34 mouse cellular contexts compared by ENCODE assay signal in the genomic region with DNA sequence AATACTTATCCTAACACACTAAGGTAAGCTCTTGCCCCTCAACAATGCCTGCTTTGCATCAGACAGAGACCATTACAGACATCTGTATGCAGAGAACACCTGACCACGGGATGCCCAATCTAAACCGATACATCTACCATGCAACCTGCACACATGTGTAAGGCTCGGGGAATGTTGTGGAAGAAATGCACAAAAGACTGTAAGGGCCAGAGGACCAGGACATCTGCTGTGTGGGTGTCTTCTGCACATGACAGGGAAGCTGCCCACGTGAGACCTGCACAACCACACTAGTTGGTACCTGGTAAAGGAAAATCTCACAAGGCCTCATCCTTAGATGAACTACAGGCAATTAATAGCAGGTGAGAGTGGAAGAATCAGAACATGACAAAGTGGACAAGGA. TPM values are rescaled to one million over a fixed set of nuclear protein-coding genes. Genes with fewer than 3 reads are reported as not detected.
DNase-seq lines count a peak whose midpoint lies in the region; ATAC-seq and TF ChIP-seq lines count a peak whose summit lies in the region.
"Had no signal": no experiment of that assay in that cellular context is flagged by ENCODE, and none has a peak within 500 bp of the region (broad histone marks: within the 10 kb centered on the region; RNA-seq: fewer than 3 reads in every experiment).

No protein-coding gene starts in this region.

- H3K4me3 ChIP-seq in liver, embryonic 12.5 days = no peak overlapping the region
- H3K4me3 ChIP-seq in liver, embryonic 14.5 days (ENCODE audit: insufficient read depth in 1 of 2, low read depth in 2 of 2, low read length in 2 of 2) = no peak overlapping the region
- no peak overlapping the region for H3K4me3 ChIP-seq in hindbrain, postnatal 0 days (ENCODE audit: low read length)
- H3K4me3 ChIP-seq: embryonic facial prominence, embryonic 12.5 days; embryonic facial prominence, embryonic 15.5 days; gastrocnemius, adult 2 months; heart, adult 2 months; hindbrain, embryonic 10.5 days; hindbrain, embryonic 13.5 days had no signal

- 72% methylated on average over 4 of the region's 4 CpGs for WGBS in liver, embryonic 12.5 days (ENCODE audit: insufficient replicate concordance)
- WGBS in liver, embryonic 14.5 days (ENCODE audit: insufficient replicate concordance) = 71% methylated on average over 4 of the region's 4 CpGs
- 73% methylated on average over 4 of the region's 4 CpGs for WGBS in hindbrain, postnatal 0 days

- ATAC-seq in liver, embryonic 12.5 days = no peak
- no peak for ATAC-seq in liver, embryonic 14.5 days (ENCODE audit: insufficient read depth)
- ATAC-seq in hindbrain, postnatal 0 days = no peak
- ATAC-seq: CD4-positive, CD25-positive, alpha-beta regulatory T cell, adult 4 months; forebrain, embryonic 14.5 days; forebrain, postnatal 0 days; hindbrain, embryonic 16.5 days; inflammation-experienced regulatory T-cells, adult 6 months had no signal

- no peak for TF ChIP-seq EP300 in liver, embryonic 14.5 days (IDR thresholded peaks at IDR 0.05; ENCODE audit: low read depth)

- peak; percentile 3 for DNase-seq in layer of hippocampus, adult 11-12 months (ENCODE audit: low spot score)
- DNase-seq in layer of hippocampus, adult 9-10 months (ENCODE audit: low spot score) = no peak
- no peak for DNase-seq in liver
- no peak for DNase-seq in liver, embryonic 14.5 days (ENCODE audit: low read depth in 3 of 3, low spot score in 3 of 3)
- no peak for DNase-seq in cerebellum, adult 9-11 months
- DNase-seq in hindbrain, postnatal 0 days (ENCODE audit: low spot score) = no peak
- DNase-seq: adrenal gland, adult 2 months; adrenal gland, postnatal 25 days; cerebellum, adult 18-20 months; cerebellum, adult 9-10 months; cerebellum, postnatal 25 days; forebrain, postnatal 0 days; gastrocnemius, adult 2 months; gastrocnemius, postnatal 14 days; heart, adult 2 months had no signal

- H3K27ac ChIP-seq in liver, embryonic 12.5 days = 0 out of 2 replicates have a peak overlapping the region, but pooled peaks have one; percentile 49
- H3K27ac ChIP-seq in liver, embryonic 14.5 days = no peak overlapping the region
- H3K27ac ChIP-seq in hindbrain, postnatal 0 days = no peak overlapping the region
- H3K27ac ChIP-seq: embryonic facial prominence, embryonic 12.5 days; embryonic facial prominence, embryonic 15.5 days; gastrocnemius, adult 2 months; heart, adult 2 months; hindbrain, embryonic 10.5 days; hindbrain, embryonic 13.5 days had no signal

- TF ChIP-seq CTCF in liver, embryonic 14.5 days (IDR thresholded peaks at IDR 0.05; ENCODE audit: low read depth) = no peak
- no peak for TF ChIP-seq CTCF in hindbrain, postnatal 0 days (IDR thresholded peaks at IDR 0.05; ENCODE audit: low read depth)

- peaks cover 59% of the 10 kb centered on the region for H3K4me1 ChIP-seq in liver, embryonic 12.5 days
- H3K4me1 ChIP-seq in liver, embryonic 14.5 days (replicated peaks; ENCODE audit: control insufficient read depth in 2 of 2, insufficient read depth in 2 of 2, low read length in 1 of 2) = peaks cover 28 to 41% of the 10 kb centered on the region in 2 experiments
- peaks cover 12% of the 10 kb centered on the region for H3K4me1 ChIP-seq in hindbrain, postnatal 0 days (ENCODE audit: insufficient read depth, low read length)

- H3K4me2 ChIP-seq in liver, embryonic 12.5 days = peak overlapping the region; percentile 49
- peak overlapping the region; percentile 32; the same call in 1 of the 2 replicates for H3K4me2 ChIP-seq in liver, embryonic 14.5 days (ENCODE audit: low read depth)
- H3K4me2 ChIP-seq in hindbrain, postnatal 0 days (ENCODE audit: low read depth, low read length) = no peak overlapping the region
- H3K4me2 ChIP-seq: embryonic facial prominence, embryonic 12.5 days; embryonic facial prominence, embryonic 15.5 days; heart, embryonic 11.5 days; hindbrain, embryonic 13.5 days had no signal

- no peaks in the 10 kb centered on the region for H3K9me3 ChIP-seq in liver, embryonic 12.5 days (replicated peaks)
- no peaks in the 10 kb centered on the region for H3K9me3 ChIP-seq in liver, embryonic 14.5 days (ENCODE audit: control insufficient read depth, low read length)
- H3K9me3 ChIP-seq in hindbrain, postnatal 0 days (ENCODE audit: low read length) = no peaks in the 10 kb centered on the region
- H3K9me3 ChIP-seq: embryonic facial prominence, embryonic 12.5 days; embryonic facial prominence, embryonic 15.5 days; hindbrain, embryonic 10.5 days; hindbrain, embryonic 13.5 days had no signal

- H3K9ac ChIP-seq in liver, embryonic 12.5 days = no peak overlapping the region
- H3K9ac ChIP-seq in liver, embryonic 14.5 days (replicated peaks) = peak overlapping the region; percentile 18
- no peak overlapping the region for H3K9ac ChIP-seq in hindbrain, postnatal 0 days (replicated peaks; ENCODE audit: low read length)
- H3K9ac ChIP-seq: embryonic facial prominence, embryonic 12.5 days; embryonic facial prominence, embryonic 15.5 days; forebrain, postnatal 0 days; hindbrain, embryonic 13.5 days had no signal

- H3K36me3 ChIP-seq in liver, embryonic 12.5 days = no peaks in the 10 kb centered on the region
- H3K36me3 ChIP-seq in liver, embryonic 14.5 days (replicated peaks; ENCODE audit: control insufficient read depth, insufficient read depth, low read depth) = no peaks in the 10 kb centered on the region
- H3K36me3 ChIP-seq in hindbrain, postnatal 0 days (ENCODE audit: insufficient read depth, low read length) = no peaks in the 10 kb centered on the region
- H3K36me3 ChIP-seq: embryonic facial prominence, embryonic 12.5 days; embryonic facial prominence, embryonic 15.5 days; hindbrain, embryonic 10.5 days; hindbrain, embryonic 13.5 days had no signal

- H3K27me3 ChIP-seq in liver, embryonic 12.5 days (replicated peaks) = no peaks in the 10 kb centered on the region
- H3K27me3 ChIP-seq in liver, embryonic 14.5 days (ENCODE audit: control insufficient read depth, insufficient read depth, low read length) = no peaks in the 10 kb centered on the region
- H3K27me3 ChIP-seq in hindbrain, postnatal 0 days (ENCODE audit: insufficient read depth, low read length) = no peaks in the 10 kb centered on the region
- H3K27me3 ChIP-seq: embryonic facial prominence, embryonic 12.5 days; embryonic facial prominence, embryonic 15.5 days; hindbrain, embryonic 13.5 days had no signal

RNA-seq across cellular contexts. Expression of a gene that starts 3.2 kb away (rescaled TPM):
- polyA plus RNA-seq in liver, embryonic 12.5 days (2016; fragmentation: Nextera tagmentation; extraction: Ambion mirVana) = 290 and 291 TPM in 2 replicates
- 160 and 197 TPM in 2 replicates for polyA plus RNA-seq in liver, embryonic 14.5 days (2012; rRNA removed)
- 283 and 290 TPM in 2 replicates for polyA plus RNA-seq in liver, embryonic 14.5 days (2014; fragmentation: Nextera tagmentation; extraction: Ambion mirVana)
- 124 and 186 TPM in 2 replicates for total RNA-seq in hindbrain, postnatal 0 days (2014; rRNA removed)
- polyA plus RNA-seq in hindbrain, postnatal 0 days (2015; fragmentation: Nextera tagmentation; extraction: Ambion mirVana) = 436 and 442 TPM in 2 replicates

RNA-seq across cellular contexts. Expression of a gene that starts 27.7 kb away (rescaled TPM):
- polyA plus RNA-seq in liver, embryonic 12.5 days (2016; fragmentation: Nextera tagmentation; extraction: Ambion mirVana) = not detected in 2 replicates
- not detected in 2 replicates for polyA plus RNA-seq in liver, embryonic 14.5 days (2012; rRNA removed)
- not detected in 2 replicates for polyA plus RNA-seq in liver, embryonic 14.5 days (2014; fragmentation: Nextera tagmentation; extraction: Ambion mirVana)
- total RNA-seq in hindbrain, postnatal 0 days (2014; rRNA removed) = 0.05 TPM in 1 of 2 replicates, not detected in the other
- 0.08 TPM in 1 of 2 replicates, not detected in the other for polyA plus RNA-seq in hindbrain, postnatal 0 days (2015; fragmentation: Nextera tagmentation; extraction: Ambion mirVana)
- total RNA-seq: adrenal gland, adult 2 months; adrenal gland, postnatal 25 days; common myeloid progenitor, adult 5-6 weeks; forebrain, postnatal 0 days; gastrocnemius, adult 2 months; gastrocnemius, postnatal 14 days; gastrocnemius, postnatal 4 days; heart, adult 2 months; heart, postnatal 25 days; MEL had no signal
- polyA plus RNA-seq: adrenal gland, adult 2 months; C2C12; embryonic facial prominence, embryonic 12.5 days; forebrain, embryonic 11.5 days; forebrain, embryonic 14.5 days; forebrain, postnatal 0 days; frontal cortex, adult 2 months; heart, adult 2 months; heart, embryonic 11.5 days; heart, embryonic 14.5 days; heart, postnatal 0 days; inflammation-experienced regulatory T-cells, adult 6 months had no signal

RNA-seq across cellular contexts. Expression of a gene that starts 44.5 kb away (rescaled TPM):
- 371 and 378 TPM in 2 replicates for polyA plus RNA-seq in liver, embryonic 12.5 days (2016; fragmentation: Nextera tagmentation; extraction: Ambion mirVana)
- polyA plus RNA-seq in liver, embryonic 14.5 days (2012; rRNA removed) = 176 and 217 TPM in 2 replicates
- 294 and 325 TPM in 2 replicates for polyA plus RNA-seq in liver, embryonic 14.5 days (2014; fragmentation: Nextera tagmentation; extraction: Ambion mirVana)
- total RNA-seq in hindbrain, postnatal 0 days (2014; rRNA removed) = 1,283 and 1,409 TPM in 2 replicates
- polyA plus RNA-seq in hindbrain, postnatal 0 days (2015; fragmentation: Nextera tagmentation; extraction: Ambion mirVana) = 1,550 and 1,625 TPM in 2 replicates

RNA-seq across cellular contexts. Expression of a gene that starts 44.7 kb away (rescaled TPM):
- 65.1 and 69.8 TPM in 2 replicates for polyA plus RNA-seq in liver, embryonic 12.5 days (2016; fragmentation: Nextera tagmentation; extraction: Ambion mirVana)
- polyA plus RNA-seq in liver, embryonic 14.5 days (2012; rRNA removed) = 26.1 and 32.7 TPM in 2 replicates
- 37.6 and 37.8 TPM in 2 replicates for polyA plus RNA-seq in liver, embryonic 14.5 days (2014; fragmentation: Nextera tagmentation; extraction: Ambion mirVana)
- 35.3 and 42.7 TPM in 2 replicates for total RNA-seq in hindbrain, postnatal 0 days (2014; rRNA removed)
- 60.1 and 65.0 TPM in 2 replicates for polyA plus RNA-seq in hindbrain, postnatal 0 days (2015; fragmentation: Nextera tagmentation; extraction: Ambion mirVana)
